Mouse (Mus musculus) midbrain, embryonic 12.5 days (tissue): ENCODE measurements around the gene Tmem217. TPM values are rescaled to one million over a fixed set of nuclear protein-coding genes. Genes with fewer than 3 reads are reported as not detected.

Experiments
- ATAC-seq: fragments of 200-750 bp; cut with Nextera tagmentation; 2 replicates; pipeline ENCODE4 v1.8.0; 2017; ENCODE audit warnings: low read depth, moderate TSS enrichment, moderate library complexity; ENCODE audit not compliant: low FRiP score
- H3K27ac ChIP-seq: fragments of 300-500 bp; sonication (generic); replicated peaks from 2 replicates; pipeline ENCODE4 v1.5.1; 2016; ENCODE audit warnings: mild to moderate bottlenecking
- H3K27me3 ChIP-seq: fragments of 300-500 bp; sonication (generic); 2 replicates; pipeline ENCODE4 v1.6.1; 2016; ENCODE audit warnings: mild to moderate bottlenecking
- H3K36me3 ChIP-seq: fragments of 300-500 bp; sonication (generic); 2 replicates; pipeline ENCODE4 v1.6.1; 2016
- H3K4me1 ChIP-seq: fragments of 300-500 bp; sonication (generic); 2 replicates; pipeline ENCODE4 v1.6.1; 2016
- H3K4me2 ChIP-seq: fragments of 300-500 bp; sonication (generic); replicated peaks from 2 replicates; pipeline ENCODE4 v1.6.1; 2016; ENCODE audit warnings: mild to moderate bottlenecking, moderate library complexity
- H3K4me3 ChIP-seq: fragments of 300-500 bp; sonication (generic); 2 replicates; pipeline ENCODE4 v1.5.1; 2016; ENCODE audit warnings: mild to moderate bottlenecking
- H3K9ac ChIP-seq: fragments of 300-500 bp; sonication (generic); replicated peaks from 2 replicates; pipeline ENCODE4 v1.6.1; 2016; ENCODE audit warnings: mild to moderate bottlenecking, moderate library complexity
- H3K9me3 ChIP-seq: fragments of 300-500 bp; sonication (generic); 2 replicates; pipeline ENCODE4 v1.6.1; 2016; ENCODE audit warnings: mild to moderate bottlenecking
- WGBS: fragments of 180-500 bp; shearing (Covaris S2); methylation state at CpG from one replicate; pipeline ENCODE4 v1.1.7; 2016; 5-methylcytosine and 5-hydroxymethylcytosine counted together
- polyA plus RNA-seq: library from polyadenylated mRNA; unstranded; fragments of >200 nt; fragmentation: Nextera tagmentation; extraction: Ambion mirVana; gene quantifications from 2 replicates; pipeline ENCODE4 v1.2.1, GENCODE M21; 2016

Gene Tmem217
- polyA plus RNA-seq, result 2.0 and 2.1 TPM in 2 replicates

GRCm38 (mm10) chr17:29552162-29552732 lies at the start of gene Tmem217:
Tmem217 (minus strand) TSS chr17:29552385.
- 89% methylated on average over 5 of the region's 5 CpGs for WGBS
- H3K4me3 ChIP-seq, result 0 out of 2 replicates have a peak within 1 kb of the TSS, but pooled peaks have one; percentile 88
- no peak within 1 kb of the TSS for H3K9ac ChIP-seq
- peaks cover 16% of the 10 kb centered on the region for H3K4me1 ChIP-seq
- H3K36me3 ChIP-seq, result no peaks in the 10 kb centered on the region; the same call in 1 of the 2 replicates
- no peak within 1 kb of the TSS; the same call in 1 of the 2 replicates for H3K4me2 ChIP-seq
- peaks cover 6% of the 10 kb centered on the region; the same call in 1 of the 2 replicates for H3K27me3 ChIP-seq
- no peak for ATAC-seq
- no peak within 1 kb of the TSS for H3K27ac ChIP-seq
- H3K9me3 ChIP-seq, result no peaks in the 10 kb centered on the region

GRCm38 (mm10) chr17:29601391-29601790 lies 49.2 kb upstream of the Tmem217 start:
- H3K27ac ChIP-seq, result no peak overlapping the region
- no peak overlapping the region for H3K9ac ChIP-seq
- no peaks in the 10 kb centered on the region for H3K9me3 ChIP-seq
- H3K27me3 ChIP-seq, result no peaks in the 10 kb centered on the region
- H3K4me2 ChIP-seq, result no peak overlapping the region
- H3K36me3 ChIP-seq, result peaks cover 73% of the 10 kb centered on the region
- no peak overlapping the region for H3K4me3 ChIP-seq
- ATAC-seq, result no peak
- whole genome bisulfite sequencing, result 75% methylated on average over 4 of the region's 4 CpGs
- peaks cover 13% of the 10 kb centered on the region for H3K4me1 ChIP-seq

GRCm38 (mm10) chr17:29599537-29599936 lies 47.4 kb upstream of the Tmem217 start:
- H3K9me3 ChIP-seq, result no peaks in the 10 kb centered on the region
- H3K4me2 ChIP-seq, result no peak overlapping the region
- ATAC-seq, result no peak
- no peak overlapping the region for H3K9ac ChIP-seq
- H3K4me1 ChIP-seq, result peaks cover 15% of the 10 kb centered on the region
- WGBS, result 94% methylated on average over 8 of the region's 8 CpGs
- H3K36me3 ChIP-seq, result peaks cover 74% of the 10 kb centered on the region
- no peak overlapping the region for H3K27ac ChIP-seq
- H3K4me3 ChIP-seq, result no peak overlapping the region
- no peaks in the 10 kb centered on the region for H3K27me3 ChIP-seq

GRCm38 (mm10) chr17:29599051-29599450 lies 46.9 kb upstream of the Tmem217 start:
- no peaks in the 10 kb centered on the region for H3K27me3 ChIP-seq
- 94% methylated on average over 14 of the region's 14 CpGs for WGBS
- H3K27ac ChIP-seq, result no peak overlapping the region
- H3K4me3 ChIP-seq, result no peak overlapping the region
- no peak overlapping the region for H3K9ac ChIP-seq
- ATAC-seq, result no peak
- no peaks in the 10 kb centered on the region for H3K9me3 ChIP-seq
- H3K36me3 ChIP-seq, result peaks cover 73% of the 10 kb centered on the region
- no peak overlapping the region for H3K4me2 ChIP-seq
- peaks cover 15% of the 10 kb centered on the region for H3K4me1 ChIP-seq

GRCm38 (mm10) chr17:29596771-29597132 lies 44.6 kb upstream of the Tmem217 start:
- Histone ChIP-seq H3K4me3 (no peak overlapping the region), H3K4me2 (no peak overlapping the region), H3K27ac (peak overlapping the region; percentile 43; the same call in 1 of the 2 replicates), H3K9ac (0 out of 2 replicates have a peak overlapping the region, but pooled peaks have one; percentile 34), H3K27me3 (no peaks in the 10 kb centered on the region), H3K36me3 (peaks cover 64% of the 10 kb centered on the region), H3K9me3 (no peaks in the 10 kb centered on the region), H3K4me1 (peaks cover 15% of the 10 kb centered on the region)
- 80% methylated on average over 13 of the region's 13 CpGs for WGBS
- no peak for ATAC-seq

- Histone ChIP-seq H3K9me3 (no peaks in the 10 kb centered on the region), H3K4me3 (no peak overlapping the region), H3K27ac (0 out of 2 replicates have a peak overlapping the region, but pooled peaks have one; percentile 43), H3K27me3 (no peaks in the 10 kb centered on the region), H3K4me2 (no peak overlapping the region), H3K36me3 (peaks cover 59% of the 10 kb centered on the region), H3K4me1 (peaks cover 15% of the 10 kb centered on the region), H3K9ac (peak overlapping the region; percentile 34; the same call in 1 of the 2 replicates)
- no peak for ATAC-seq
- 81% methylated on average over 15 of the region's 15 CpGs for WGBS
Observed at GRCm38 (mm10) chr17:29595891-29596770, 43.9 kb upstream of the Tmem217 start.

- Histone ChIP-seq H3K4me2 (no peak overlapping the region), H3K27ac (peak overlapping the region; percentile 60), H3K9ac (no peak overlapping the region), H3K9me3 (no peaks in the 10 kb centered on the region), H3K4me3 (no peak overlapping the region), H3K4me1 (peaks cover 15% of the 10 kb centered on the region), H3K27me3 (no peaks in the 10 kb centered on the region; the same call in 1 of the 2 replicates), H3K36me3 (peaks cover 29% of the 10 kb centered on the region)
- WGBS, result 47% methylated on average over 11 of the region's 11 CpGs
- peak; percentile 34; the same call in 1 of the 2 replicates for ATAC-seq
Observed at GRCm38 (mm10) chr17:29589221-29589898, 37.2 kb upstream of the Tmem217 start.

GRCm38 (mm10) chr17:29586921-29587320 lies 34.7 kb upstream of the Tmem217 start:
- 90% methylated on average over 9 of the region's 9 CpGs for WGBS

GRCm38 (mm10) chr17:29585446-29585845 lies 33.3 kb upstream of the Tmem217 start:
- WGBS, result 90% methylated on average over 6 of the region's 6 CpGs
- no peak for ATAC-seq
- no peak overlapping the region for H3K4me2 ChIP-seq
- H3K27me3 ChIP-seq, result no peaks in the 10 kb centered on the region; the same call in 1 of the 2 replicates
- H3K27ac ChIP-seq, result no peak overlapping the region
- H3K9ac ChIP-seq, result no peak overlapping the region
- peaks cover 15% of the 10 kb centered on the region for H3K4me1 ChIP-seq
- H3K4me3 ChIP-seq, result no peak overlapping the region
- H3K9me3 ChIP-seq, result no peaks in the 10 kb centered on the region
- peaks cover 51% of the 10 kb centered on the region for H3K36me3 ChIP-seq

More at GRCm38 (mm10) chr17:29586921-29587320, 34.7 kb upstream of the Tmem217 start:
- Histone ChIP-seq H3K36me3 (peaks cover 39% of the 10 kb centered on the region), H3K9me3 (no peaks in the 10 kb centered on the region), H3K4me1 (peaks cover 15% of the 10 kb centered on the region), H3K9ac (no peak overlapping the region), H3K27ac (no peak overlapping the region), H3K4me2 (no peak overlapping the region), H3K27me3 (no peaks in the 10 kb centered on the region; the same call in 1 of the 2 replicates), H3K4me3 (no peak overlapping the region)
- no peak for ATAC-seq

GRCm38 (mm10) chr17:29584737-29585136 lies 32.6 kb upstream of the Tmem217 start:
- no peak for ATAC-seq
- H3K4me3 ChIP-seq, result no peak overlapping the region
- H3K9me3 ChIP-seq, result no peaks in the 10 kb centered on the region
- H3K4me1 ChIP-seq, result peaks cover 12% of the 10 kb centered on the region
- WGBS, result 82% methylated on average over 3 of the region's 3 CpGs
- no peaks in the 10 kb centered on the region; the same call in 1 of the 2 replicates for H3K27me3 ChIP-seq
- H3K4me2 ChIP-seq, result no peak overlapping the region
- H3K36me3 ChIP-seq, result peaks cover 55% of the 10 kb centered on the region
- H3K27ac ChIP-seq, result no peak overlapping the region
- H3K9ac ChIP-seq, result no peak overlapping the region

GRCm38 (mm10) chr17:29584306-29584705 lies 32.1 kb upstream of the Tmem217 start:
- no peak overlapping the region for H3K4me3 ChIP-seq
- peaks cover 57% of the 10 kb centered on the region for H3K36me3 ChIP-seq
- H3K27me3 ChIP-seq, result no peaks in the 10 kb centered on the region; the same call in 1 of the 2 replicates
- peaks cover 8% of the 10 kb centered on the region for H3K4me1 ChIP-seq
- no peak overlapping the region for H3K4me2 ChIP-seq
- H3K27ac ChIP-seq, result no peak overlapping the region
- no peak for ATAC-seq
- no peaks in the 10 kb centered on the region for H3K9me3 ChIP-seq
- 83% methylated on average over 5 of the region's 5 CpGs for WGBS
- no peak overlapping the region for H3K9ac ChIP-seq
